Mouse (Mus musculus): Measurements from ENCODE around the gene RPS10-NUDT3.
"Not testable (repeated sequence)": the region's sequence is repeated elsewhere in the genome, so short reads cannot be mapped to it uniquely, and the experiment has no call there.

Gene RPS10-NUDT3

GRCm38 (mm10) chr17:27639851-27640250, 4.8 kb upstream of the RPS10-NUDT3 start:
- not testable (repeated sequence) for DNase-seq (ENCODE audit: low spot score)

GRCm38 (mm10) chr17:27638921-27639332, 3.9 kb upstream of the RPS10-NUDT3 start:
- peak; percentile 66 for DNase-seq (ENCODE audit: low spot score)

DNA sequence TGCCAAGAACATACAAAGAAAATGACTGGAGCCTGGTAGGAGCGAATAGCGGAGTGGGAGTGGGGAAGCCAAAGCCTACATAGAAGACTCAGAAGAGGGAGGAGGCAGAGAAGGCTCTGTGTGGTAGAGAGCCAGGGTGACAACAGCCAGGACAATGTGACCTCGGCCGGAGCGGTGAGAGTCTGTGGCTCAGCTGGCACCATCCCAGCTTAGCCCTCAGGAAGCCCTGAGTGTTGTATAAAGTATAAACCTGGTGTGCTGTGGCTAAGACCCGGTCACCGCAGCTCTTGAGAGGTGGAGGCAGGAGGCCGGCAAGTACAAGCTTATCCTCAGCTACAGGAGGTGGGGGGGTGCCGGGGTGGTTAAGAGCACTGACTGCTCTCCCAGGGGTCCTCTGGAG, 2.3 kb upstream of the RPS10-NUDT3 start:
- no peak for DNase-seq (ENCODE audit: low spot score)

GRCm38 (mm10) chr17:27636132-27637020, 1.4 kb upstream of the RPS10-NUDT3 start, which contains the start of gene Rps10:
Rps10 (minus strand) TSS chr17:27636669.
- DNase-seq (ENCODE audit: low spot score): peak; percentile 64

- not testable (repeated sequence) for DNase-seq (ENCODE audit: low spot score)
Measured at GRCm38 (mm10) chr17:27635575-27635903, 517 bp upstream of the RPS10-NUDT3 start.

DNA sequence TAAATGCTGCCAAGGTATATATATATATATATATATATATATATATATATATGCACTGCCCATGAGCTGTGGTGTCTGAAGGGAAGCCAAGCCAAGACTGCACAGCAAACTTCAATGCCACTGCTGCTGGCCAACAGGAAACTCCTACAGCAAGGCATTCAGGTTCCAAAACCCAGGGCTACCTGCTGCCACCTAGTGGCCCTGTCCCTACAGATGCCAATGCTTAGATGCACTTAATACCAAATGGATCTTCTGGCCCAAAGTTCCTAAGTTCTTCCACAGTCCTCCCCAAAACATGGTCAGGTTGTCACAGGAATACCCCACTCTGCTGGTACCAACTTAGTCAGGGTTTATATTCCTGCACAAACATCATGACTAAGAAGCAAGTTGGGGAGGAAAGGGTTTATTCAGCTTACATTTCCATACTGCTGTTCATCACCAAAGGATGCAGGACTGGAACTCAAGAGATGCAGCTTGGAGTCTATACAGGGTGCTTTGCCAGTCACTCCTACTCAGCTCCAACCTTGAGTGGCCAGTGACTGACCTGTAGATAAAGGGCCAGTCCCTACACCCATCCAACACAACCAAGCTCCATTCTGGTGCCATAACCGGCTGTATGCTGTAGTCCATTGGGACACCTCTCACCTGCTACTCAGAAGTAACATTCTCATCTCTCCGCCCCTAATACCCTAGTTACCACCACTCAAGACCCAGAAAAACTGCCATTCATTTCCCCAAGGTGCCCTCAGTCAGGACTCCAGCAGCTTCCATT, 5.6 kb downstream of the RPS10-NUDT3 start:
- peak; percentile 55 for DNase-seq (ENCODE audit: low spot score)

GRCm38 (mm10) chr17:27628376-27628775, 6.6 kb downstream of the RPS10-NUDT3 start:
- DNase-seq (ENCODE audit: low spot score): no peak

DNA sequence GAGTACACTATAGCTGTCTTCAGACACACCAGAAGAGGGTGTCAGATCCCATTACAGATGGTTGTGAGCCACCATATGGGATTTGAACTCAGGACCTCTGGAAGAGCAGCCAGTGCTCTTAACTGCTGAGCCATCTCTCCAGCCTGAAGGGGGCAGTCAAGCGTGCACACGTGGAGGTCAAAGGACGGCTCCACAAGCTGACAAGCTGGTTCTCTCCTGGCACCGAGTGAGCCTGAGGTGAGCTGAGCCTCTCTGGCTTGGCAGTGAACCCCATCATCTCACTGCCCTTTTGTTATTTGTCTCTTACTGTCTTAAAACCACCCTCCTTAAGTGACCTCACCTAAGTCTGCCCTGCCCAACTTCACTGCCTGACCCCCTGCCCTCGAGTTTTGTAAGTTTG, 7.6 kb downstream of the RPS10-NUDT3 start:
- no peak for DNase-seq (ENCODE audit: low spot score)

DNA sequence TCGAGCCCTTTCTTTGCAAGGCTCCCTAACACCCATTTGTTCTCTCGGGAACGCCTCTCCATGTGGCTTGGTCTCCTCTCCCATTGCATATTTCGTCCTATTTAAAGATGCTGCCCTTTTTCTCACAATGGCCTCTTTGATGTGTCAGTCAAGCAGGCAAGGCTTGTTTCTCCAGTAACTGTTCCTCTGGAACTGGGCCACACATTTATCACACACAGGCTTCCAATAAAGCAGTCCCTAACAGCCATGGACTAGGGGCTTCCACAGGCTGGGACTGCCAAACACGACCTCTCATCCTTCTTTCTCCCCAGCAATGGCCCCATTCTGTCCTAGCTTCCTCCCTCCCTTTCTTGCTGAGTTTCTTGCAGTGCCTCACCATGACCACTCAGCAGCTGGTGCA, 8.3 kb downstream of the RPS10-NUDT3 start:
- DNase-seq (ENCODE audit: low spot score): no peak

- no peak for DNase-seq (ENCODE audit: low spot score)
Measured at GRCm38 (mm10) chr17:27625455-27626251, 9.4 kb downstream of the RPS10-NUDT3 start.

DNA sequence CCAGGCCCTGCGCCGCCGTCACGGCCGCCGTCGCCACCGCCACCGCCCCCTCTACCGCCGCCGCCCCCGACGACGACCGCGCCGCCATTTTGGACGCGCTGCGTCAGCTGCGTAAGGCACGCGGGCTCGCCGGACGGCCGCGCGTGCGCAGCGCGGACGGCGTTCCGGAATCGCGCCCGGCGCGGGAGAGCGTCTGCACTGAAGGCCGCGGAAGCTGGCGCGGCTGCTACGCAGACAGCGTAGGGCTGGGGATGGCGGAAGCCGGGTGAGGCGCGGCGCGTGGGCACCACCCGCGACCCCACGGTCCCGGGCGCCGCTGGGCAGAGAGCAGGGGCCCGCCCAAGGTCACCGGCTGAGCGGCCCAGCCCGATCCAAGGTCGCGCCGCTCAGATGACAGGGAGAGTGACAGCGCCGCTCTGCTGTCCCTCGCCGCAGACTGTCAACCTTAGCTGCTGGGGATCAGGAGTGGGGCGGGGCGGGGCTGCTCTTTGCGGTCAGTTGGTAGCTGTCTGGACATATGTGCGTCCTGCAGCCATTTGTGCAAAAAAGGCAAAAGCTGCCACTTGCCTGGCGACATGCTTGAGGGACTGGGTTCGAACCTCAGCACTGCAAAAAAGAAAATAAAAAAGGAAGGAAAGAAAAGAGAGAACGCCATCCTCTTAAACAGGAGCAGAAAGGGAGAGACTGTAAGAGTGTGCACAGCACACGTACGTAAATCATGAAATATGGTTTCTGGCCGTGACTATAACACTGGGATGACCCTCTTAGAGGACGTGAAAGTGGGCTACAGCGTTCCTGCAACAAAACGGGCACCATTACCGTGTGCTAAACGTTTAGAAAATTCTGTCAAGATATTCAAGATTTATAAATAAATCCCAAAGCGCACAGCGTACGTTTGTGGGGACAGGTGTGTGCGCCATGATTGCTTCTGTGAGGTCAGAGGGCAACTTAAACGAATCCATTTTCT, 11.4 kb downstream of the RPS10-NUDT3 start, which contains the start of gene Nudt3:
Gene Nudt3 (minus strand): TSS at position 136 of the 967 bp plus-strand sequence.
- peak; percentile 91 for DNase-seq (ENCODE audit: low spot score)

DNA sequence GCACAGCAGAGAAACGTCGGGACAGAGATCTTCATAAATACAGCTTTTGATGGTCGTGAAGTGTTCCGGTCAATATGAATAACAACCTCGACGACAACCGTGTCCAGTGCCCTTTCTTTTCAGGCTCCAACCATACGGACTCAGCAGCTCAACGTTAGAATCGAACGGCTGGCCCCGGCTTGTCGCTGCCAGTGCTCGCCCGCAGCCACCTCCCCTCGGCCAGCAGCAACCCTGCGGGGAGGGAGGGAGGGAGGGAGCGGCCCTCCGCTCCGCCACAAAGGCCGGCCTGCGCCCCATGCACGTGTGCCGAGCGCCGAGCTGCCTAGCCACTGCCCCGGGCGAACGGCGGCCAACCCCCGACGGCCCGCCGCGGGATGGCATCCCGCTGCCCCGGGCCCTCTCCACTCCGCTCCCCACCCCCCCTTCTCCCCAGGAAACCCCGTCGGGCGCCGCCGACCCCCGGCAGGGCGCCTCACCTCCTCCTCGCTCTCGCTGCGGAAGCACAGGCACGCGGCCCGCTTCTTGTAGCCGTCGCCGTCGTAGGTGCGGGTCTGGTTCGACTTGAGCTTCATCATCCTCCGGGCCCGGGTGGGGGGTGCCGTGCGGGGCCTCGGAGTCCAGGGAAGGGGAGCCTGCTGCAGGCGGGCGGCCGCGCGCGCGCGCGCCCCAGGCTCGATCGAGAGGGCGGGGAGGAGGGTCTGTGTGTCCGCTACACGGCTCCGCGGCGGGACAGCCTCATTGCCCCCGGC, 12.2 kb downstream of the RPS10-NUDT3 start:
- peak; percentile 82 for DNase-seq (ENCODE audit: low spot score)

DNA sequence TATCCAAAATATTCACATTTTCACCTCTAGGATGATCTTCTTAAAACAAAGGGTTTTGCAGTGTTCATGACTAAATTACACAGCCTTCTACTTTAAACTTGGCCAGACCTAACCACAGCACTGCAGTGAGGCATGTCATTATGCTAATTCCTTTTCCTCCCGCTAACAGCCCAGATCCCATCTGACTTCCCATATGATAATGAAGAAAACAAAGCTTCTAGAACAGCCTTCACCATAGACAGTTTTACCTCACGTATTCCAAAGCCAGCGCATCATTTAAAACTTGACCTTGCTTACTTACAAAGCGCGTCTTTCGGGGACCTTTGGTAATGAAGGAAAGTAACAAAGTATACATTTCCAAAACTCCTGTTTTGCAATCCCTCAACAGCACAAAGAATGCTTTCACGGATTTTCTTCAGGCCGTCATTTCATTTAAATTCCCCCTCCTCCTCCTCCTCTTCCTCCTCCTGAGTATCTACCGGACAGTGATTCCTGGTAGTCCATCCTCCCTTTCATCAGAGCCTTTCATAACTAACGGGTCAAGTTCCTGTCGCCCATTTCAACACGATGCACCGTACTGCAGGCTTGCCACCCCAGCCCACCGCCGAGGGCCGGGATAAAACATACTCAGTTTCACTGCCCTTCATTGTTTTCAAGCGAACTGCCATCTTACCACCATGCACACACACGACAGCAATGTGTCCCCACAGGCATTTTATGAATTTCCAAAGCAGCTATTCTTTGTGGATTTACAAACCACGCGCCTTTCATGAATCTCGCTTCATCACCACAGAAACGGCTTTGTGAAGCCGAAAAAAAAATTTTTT, 13.1 kb downstream of the RPS10-NUDT3 start:
- DNase-seq (ENCODE audit: low spot score): no peak

DNA sequence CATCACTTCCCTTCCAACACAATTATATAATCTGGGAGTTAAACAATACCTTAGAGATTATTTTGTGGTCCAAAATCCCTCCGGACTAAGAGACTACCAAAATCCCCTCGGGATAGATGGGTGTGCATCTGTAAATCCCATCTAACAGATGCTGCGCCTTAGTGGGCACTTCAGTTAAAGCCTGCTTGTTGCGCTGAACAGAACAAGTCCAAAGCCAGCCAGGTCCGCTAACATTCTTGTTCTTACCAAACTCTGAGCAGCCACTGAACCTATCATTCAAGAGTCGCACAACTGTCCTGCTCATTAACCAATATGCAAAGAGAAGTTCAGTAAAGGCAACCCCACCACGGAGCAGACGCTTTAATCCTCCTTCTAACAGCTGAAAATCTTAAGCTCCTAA, 13.9 kb downstream of the RPS10-NUDT3 start:
- no peak for DNase-seq (ENCODE audit: low spot score)

GRCm38 (mm10) chr17:27615388-27615787, 19.6 kb downstream of the RPS10-NUDT3 start:
- no peak for DNase-seq (ENCODE audit: low spot score)

DNA sequence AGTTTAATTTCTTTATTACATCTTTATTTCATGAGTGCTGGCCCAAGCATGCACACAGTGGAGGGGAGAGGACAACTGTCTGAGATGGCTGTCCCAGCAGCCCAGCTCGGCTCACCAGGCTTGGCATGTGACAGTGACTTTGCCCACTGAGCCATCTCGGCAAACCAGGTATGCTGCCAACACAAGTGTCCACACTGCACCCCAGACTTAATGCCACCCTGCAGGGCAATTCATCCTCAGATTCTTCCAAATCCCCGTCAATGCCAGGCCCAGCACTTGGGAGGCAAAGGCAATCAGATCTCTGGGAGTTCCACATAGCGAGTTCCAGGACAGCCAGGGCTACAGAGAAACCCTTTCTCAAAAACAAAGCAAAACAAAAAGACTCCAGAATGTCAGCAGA, 22.0 kb downstream of the RPS10-NUDT3 start:
- DNase-seq (ENCODE audit: low spot score): no peak

DNA sequence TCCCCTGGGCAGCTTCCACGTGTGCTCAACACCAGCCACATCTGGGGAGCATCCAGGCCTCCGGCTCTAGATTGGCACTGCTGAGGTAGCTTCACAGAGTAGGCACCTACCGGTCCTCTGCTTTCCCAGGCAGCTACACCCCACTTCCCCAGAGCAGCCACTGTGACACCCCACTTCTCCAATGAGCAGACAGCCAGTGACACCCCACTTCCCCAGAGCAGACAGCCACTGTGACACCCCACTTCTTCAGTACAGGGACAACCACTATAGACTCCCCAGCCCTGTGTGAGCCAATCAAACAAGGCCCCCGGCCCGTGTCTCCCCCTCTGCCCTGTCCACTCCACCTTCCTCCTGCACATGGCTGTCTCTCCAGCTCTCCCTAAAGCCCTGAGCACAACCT, 23.0 kb downstream of the RPS10-NUDT3 start:
- DNase-seq (ENCODE audit: low spot score): no peak

- no peak for DNase-seq (ENCODE audit: low spot score)
Measured at GRCm38 (mm10) chr17:27611519-27611884, 23.5 kb downstream of the RPS10-NUDT3 start.

All from testis, postnatal 14 days (tissue).